Mouse (Mus musculus): ENCODE measurements at regions not wholly inside any gene's neighbourhood (a gene's known extent, or its start where the extent isn't known, plus 50 kb on each side); places are given as distances from the start of the nearest gene placed in this dataset.

DNA sequence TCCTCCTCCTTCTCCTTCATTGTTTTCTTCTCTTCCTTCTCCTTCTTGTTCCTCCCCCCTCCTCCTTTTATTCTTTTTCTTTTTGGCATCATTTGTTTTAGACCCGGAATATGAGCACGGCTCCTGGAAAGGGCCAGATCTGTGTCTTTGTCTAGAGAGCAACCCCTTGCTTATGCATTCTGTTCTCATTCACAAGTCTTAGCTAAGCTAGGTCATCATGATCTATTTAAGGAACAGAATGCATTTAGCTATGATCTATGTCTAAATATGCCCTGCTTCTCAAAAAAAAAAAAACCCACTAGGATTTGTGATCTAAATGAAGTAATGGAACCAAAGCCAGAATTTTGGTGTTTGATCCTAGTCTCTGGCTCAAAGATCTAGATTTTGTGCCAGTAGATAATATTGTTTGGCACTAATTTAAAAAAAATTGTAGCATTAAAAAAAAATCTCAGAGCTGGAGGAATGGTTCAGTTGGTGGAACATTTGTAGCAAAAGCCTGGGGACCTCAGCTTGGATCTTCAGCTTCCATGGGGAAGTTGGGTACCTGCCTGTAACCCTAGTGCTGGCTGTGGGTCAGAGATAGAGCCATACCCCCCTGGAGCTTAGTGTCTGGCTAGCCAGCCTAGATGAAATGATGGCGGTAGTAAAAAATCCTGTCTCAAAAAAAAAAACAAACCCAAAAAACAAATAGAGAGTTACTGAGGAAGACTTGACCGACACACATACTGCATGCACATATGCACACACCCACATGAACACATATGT is 100.5 kb upstream of the Got2 start:
- Histone ChIP-seq H3K9me3 (replicated peaks) (no peaks in the 10 kb centered on the region), H3K36me3 (replicated peaks) (no peaks in the 10 kb centered on the region), H3K4me1 (ENCODE audit: insufficient read depth, low read depth, low read length) (no peaks in the 10 kb centered on the region), H3K4me3 (ENCODE audit: low read depth, low read length) (no peak overlapping the region), H3K27me3 (ENCODE audit: insufficient read depth, low read length) (no peaks in the 10 kb centered on the region)
- no peak for DNase-seq (ENCODE audit: low spot score)
- TF ChIP-seq CTCF (IDR thresholded peaks at IDR 0.05; ENCODE audit: low read depth, low read length), result no peak
- no peak for TF ChIP-seq POLR2AphosphoS5 (IDR thresholded peaks at IDR 0.05; ENCODE audit: insufficient replicate concordance, low read depth, low read length)
- no peak for TF ChIP-seq TAL1 (conservative IDR thresholded peaks at IDR 0.05; ENCODE audit: low read depth, low read length)
- TF ChIP-seq GATA1 (IDR thresholded peaks at IDR 0.05; ENCODE audit: borderline replicate concordance, low read length), result no peak
- no peak for TF ChIP-seq GATA2 (IDR thresholded peaks at IDR 0.05; ENCODE audit: borderline replicate concordance, low read depth, low read length)
- no peak for ATAC-seq (ENCODE audit: extremely low read depth, insufficient number of reproducible peaks, low FRiP score, poor library complexity, severe bottlenecking)

DNA sequence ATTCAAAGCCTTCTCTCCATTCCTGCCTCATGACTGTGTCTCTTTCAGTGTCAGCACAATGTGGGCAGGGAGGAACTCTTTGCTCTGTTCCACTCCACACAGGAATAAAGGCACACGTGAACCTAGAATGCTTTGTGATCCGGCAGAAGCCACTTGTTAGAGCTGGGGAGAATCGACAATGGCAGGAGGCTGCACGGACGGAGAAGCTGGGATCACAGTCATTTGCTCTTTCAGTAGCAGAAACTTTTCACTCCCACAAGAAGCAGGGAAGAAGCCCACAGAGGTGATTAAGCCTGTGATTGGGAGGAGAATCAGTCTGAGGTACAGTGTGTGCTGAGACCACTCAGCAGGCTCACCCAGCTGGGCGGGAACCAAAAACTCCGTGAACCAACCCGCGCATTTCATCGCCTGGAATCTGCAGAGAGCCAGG is 98.7 kb upstream of the Got2 start:
- H3K27me3 ChIP-seq (ENCODE audit: insufficient read depth, low read length), result no peaks in the 10 kb centered on the region
- DNase-seq (ENCODE audit: low spot score) (no peak), ATAC-seq (ENCODE audit: extremely low read depth, insufficient number of reproducible peaks, low FRiP score, poor library complexity, severe bottlenecking) (no peak)
- H3K36me3 ChIP-seq (replicated peaks), result no peaks in the 10 kb centered on the region
- H3K4me3 ChIP-seq (ENCODE audit: low read depth, low read length), result no peak overlapping the region
- no peaks in the 10 kb centered on the region for H3K9me3 ChIP-seq (replicated peaks)
- H3K4me1 ChIP-seq (ENCODE audit: insufficient read depth, low read depth, low read length), result no peaks in the 10 kb centered on the region
- TF ChIP-seq GATA1 (IDR thresholded peaks at IDR 0.05; ENCODE audit: borderline replicate concordance, low read length) (no peak), GATA2 (IDR thresholded peaks at IDR 0.05; ENCODE audit: borderline replicate concordance, low read depth, low read length) (no peak), TAL1 (conservative IDR thresholded peaks at IDR 0.05; ENCODE audit: low read depth, low read length) (no peak), CTCF (IDR thresholded peaks at IDR 0.05; ENCODE audit: low read depth, low read length) (no peak), POLR2AphosphoS5 (IDR thresholded peaks at IDR 0.05; ENCODE audit: insufficient replicate concordance, low read depth, low read length) (no peak)

DNA sequence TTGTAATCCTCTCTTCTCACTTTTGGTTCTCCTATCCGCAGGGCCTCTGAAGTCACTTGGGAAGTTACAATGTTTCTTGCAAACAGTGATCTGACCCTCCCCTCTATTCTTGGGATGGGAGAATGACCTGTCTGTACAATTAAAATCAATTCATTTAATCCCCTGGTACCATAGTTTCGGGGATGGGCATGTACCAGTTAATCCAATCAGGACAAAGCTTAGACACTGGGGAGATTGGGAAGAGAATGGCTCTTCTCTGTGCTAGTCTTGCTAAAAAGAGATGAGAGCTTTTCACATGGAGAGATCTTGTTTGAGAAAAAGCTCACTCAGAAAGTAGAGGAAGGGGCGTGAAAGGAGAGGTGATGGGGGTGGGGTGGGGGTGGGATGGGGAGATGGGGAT is 98.1 kb upstream of the Got2 start:
- no peak for DNase-seq (ENCODE audit: low spot score)
- Histone ChIP-seq H3K4me3 (ENCODE audit: low read depth, low read length) (no peak overlapping the region), H3K4me1 (ENCODE audit: insufficient read depth, low read depth, low read length) (no peaks in the 10 kb centered on the region), H3K36me3 (replicated peaks) (no peaks in the 10 kb centered on the region), H3K27me3 (ENCODE audit: insufficient read depth, low read length) (no peaks in the 10 kb centered on the region), H3K9me3 (replicated peaks) (no peaks in the 10 kb centered on the region)
- ATAC-seq (ENCODE audit: extremely low read depth, insufficient number of reproducible peaks, low FRiP score, poor library complexity, severe bottlenecking), result no peak
- TF ChIP-seq CTCF (IDR thresholded peaks at IDR 0.05; ENCODE audit: low read depth, low read length), result no peak
- no peak for TF ChIP-seq GATA1 (IDR thresholded peaks at IDR 0.05; ENCODE audit: borderline replicate concordance, low read length)
- TF ChIP-seq TAL1 (conservative IDR thresholded peaks at IDR 0.05; ENCODE audit: low read depth, low read length), result no peak
- TF ChIP-seq GATA2 (IDR thresholded peaks at IDR 0.05; ENCODE audit: borderline replicate concordance, low read depth, low read length), result no peak
- no peak for TF ChIP-seq POLR2AphosphoS5 (IDR thresholded peaks at IDR 0.05; ENCODE audit: insufficient replicate concordance, low read depth, low read length)

DNA sequence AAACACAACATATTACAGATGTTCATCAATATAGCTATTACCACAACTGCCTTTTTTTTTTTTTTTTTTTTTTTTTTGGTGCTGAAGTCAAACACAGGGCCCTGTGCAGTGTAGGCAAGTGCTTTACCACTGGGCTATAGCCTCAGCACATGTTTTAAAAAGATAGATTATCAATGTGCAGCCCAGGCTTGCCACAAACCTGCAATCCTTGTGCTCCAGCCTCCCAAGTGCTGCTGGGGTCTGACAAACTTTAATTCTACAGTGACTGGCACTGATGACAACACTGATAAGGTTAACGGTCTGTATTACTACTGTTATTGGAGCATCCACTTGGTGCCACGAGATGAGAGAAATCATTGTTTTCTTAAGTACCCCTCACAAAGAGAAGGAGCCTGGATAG is 95.3 kb upstream of the Got2 start:
- no peak for TF ChIP-seq GATA1 (IDR thresholded peaks at IDR 0.05; ENCODE audit: borderline replicate concordance, low read length)
- TF ChIP-seq TAL1 (conservative IDR thresholded peaks at IDR 0.05; ENCODE audit: low read depth, low read length), result no peak
- no peak for TF ChIP-seq GATA2 (IDR thresholded peaks at IDR 0.05; ENCODE audit: borderline replicate concordance, low read depth, low read length)
- no peak for TF ChIP-seq CTCF (IDR thresholded peaks at IDR 0.05; ENCODE audit: low read depth, low read length)
- TF ChIP-seq POLR2AphosphoS5 (IDR thresholded peaks at IDR 0.05; ENCODE audit: insufficient replicate concordance, low read depth, low read length), result no peak
- Histone ChIP-seq H3K4me1 (ENCODE audit: insufficient read depth, low read depth, low read length) (no peaks in the 10 kb centered on the region), H3K27me3 (ENCODE audit: insufficient read depth, low read length) (no peaks in the 10 kb centered on the region), H3K36me3 (replicated peaks) (no peaks in the 10 kb centered on the region), H3K4me3 (ENCODE audit: low read depth, low read length) (no peak overlapping the region), H3K9me3 (replicated peaks) (no peaks in the 10 kb centered on the region)
- DNase-seq (ENCODE audit: low spot score), result no peak
- peak; percentile 75 for ATAC-seq (ENCODE audit: extremely low read depth, insufficient number of reproducible peaks, low FRiP score, poor library complexity, severe bottlenecking)

DNA sequence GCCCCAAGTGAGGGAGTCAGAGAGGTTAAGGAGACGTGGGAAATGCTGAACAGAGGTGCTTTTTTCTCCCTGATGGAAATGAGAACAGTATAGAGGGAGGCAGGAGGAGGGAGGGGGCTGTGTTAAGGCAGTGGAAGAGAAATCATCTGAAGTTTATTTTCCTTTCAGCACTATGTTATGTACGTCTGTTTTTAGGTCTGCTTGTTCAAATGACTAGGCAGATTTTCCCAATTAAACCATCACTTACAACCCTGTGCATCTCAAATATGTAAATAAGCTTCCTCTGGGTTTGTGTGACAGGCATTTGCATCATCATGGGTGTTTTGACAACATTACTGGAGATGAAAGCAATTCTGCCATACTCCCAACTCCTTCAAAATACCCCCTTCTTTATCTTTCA is 92.1 kb upstream of the Got2 start:
- ATAC-seq (ENCODE audit: extremely low read depth, insufficient number of reproducible peaks, low FRiP score, poor library complexity, severe bottlenecking) (no peak), DNase-seq (ENCODE audit: low spot score) (no peak)
- Histone ChIP-seq H3K27me3 (ENCODE audit: insufficient read depth, low read length) (no peaks in the 10 kb centered on the region), H3K9me3 (replicated peaks) (no peaks in the 10 kb centered on the region), H3K4me1 (ENCODE audit: insufficient read depth, low read depth, low read length) (no peaks in the 10 kb centered on the region), H3K4me3 (ENCODE audit: low read depth, low read length) (no peak overlapping the region), H3K36me3 (replicated peaks) (no peaks in the 10 kb centered on the region)
- no peak for TF ChIP-seq POLR2AphosphoS5 (IDR thresholded peaks at IDR 0.05; ENCODE audit: insufficient replicate concordance, low read depth, low read length)
- no peak for TF ChIP-seq TAL1 (conservative IDR thresholded peaks at IDR 0.05; ENCODE audit: low read depth, low read length)
- TF ChIP-seq GATA1 (IDR thresholded peaks at IDR 0.05; ENCODE audit: borderline replicate concordance, low read length), result no peak
- TF ChIP-seq GATA2 (IDR thresholded peaks at IDR 0.05; ENCODE audit: borderline replicate concordance, low read depth, low read length), result no peak
- TF ChIP-seq CTCF (IDR thresholded peaks at IDR 0.05; ENCODE audit: low read depth, low read length), result no peak

DNA sequence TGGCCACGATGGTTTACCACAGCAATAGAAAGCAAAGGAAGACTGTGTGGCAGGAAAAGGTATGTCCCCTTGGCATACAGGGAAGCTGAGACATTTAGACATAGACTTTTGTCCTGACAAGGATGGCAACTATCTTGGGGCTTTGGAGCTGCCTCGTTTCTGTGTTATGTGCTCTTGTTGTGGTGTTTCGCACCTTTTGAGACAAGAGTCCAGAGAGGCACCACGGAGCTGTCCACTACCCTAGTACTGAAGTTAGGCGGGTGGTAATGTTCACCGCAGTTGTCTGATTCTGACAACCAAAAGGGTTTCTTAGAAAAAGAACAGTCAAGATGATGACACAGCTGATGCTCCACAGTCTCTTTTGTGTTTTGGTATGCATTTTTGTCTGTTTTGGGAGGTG is 90.9 kb upstream of the Got2 start:
- Histone ChIP-seq H3K4me3 (ENCODE audit: low read depth, low read length) (no peak overlapping the region), H3K9me3 (replicated peaks) (no peaks in the 10 kb centered on the region), H3K36me3 (replicated peaks) (no peaks in the 10 kb centered on the region), H3K27me3 (ENCODE audit: insufficient read depth, low read length) (no peaks in the 10 kb centered on the region), H3K4me1 (ENCODE audit: insufficient read depth, low read depth, low read length) (no peaks in the 10 kb centered on the region)
- no peak for TF ChIP-seq GATA1 (IDR thresholded peaks at IDR 0.05; ENCODE audit: borderline replicate concordance, low read length)
- TF ChIP-seq POLR2AphosphoS5 (IDR thresholded peaks at IDR 0.05; ENCODE audit: insufficient replicate concordance, low read depth, low read length), result no peak
- no peak for TF ChIP-seq GATA2 (IDR thresholded peaks at IDR 0.05; ENCODE audit: borderline replicate concordance, low read depth, low read length)
- no peak for TF ChIP-seq TAL1 (conservative IDR thresholded peaks at IDR 0.05; ENCODE audit: low read depth, low read length)
- TF ChIP-seq CTCF (IDR thresholded peaks at IDR 0.05; ENCODE audit: low read depth, low read length), result no peak
- ATAC-seq (ENCODE audit: extremely low read depth, insufficient number of reproducible peaks, low FRiP score, poor library complexity, severe bottlenecking) (no peak), DNase-seq (ENCODE audit: low spot score) (no peak)
